Mouse (Mus musculus) thymus, adult 2 months (tissue): ENCODE results near the gene Gbp5. TPM values are rescaled to one million over a fixed set of nuclear protein-coding genes. Genes with fewer than 3 reads are reported as not detected.
A peak's percentile ranks its signal among the peaks of the same experiment; 100 is the strongest.
"Not testable (repeated sequence)": the region's sequence is repeated elsewhere in the genome, so short reads cannot be mapped to it uniquely, and the experiment has no call there.

Source experiments
- DNase-seq: peaks from one replicate; pipeline ENCODE4 v3.0.0; 2021
- H3K27ac ChIP-seq: fragments of 200-500 bp; 2 replicates; pipeline ENCODE4 v1.5.1; 2012; ENCODE audit warnings: low read length, control low read depth; ENCODE audit not compliant: control insufficient read depth, insufficient read depth
- H3K27me3 ChIP-seq: fragments of 200-500 bp; 2 replicates; pipeline ENCODE4 v1.6.1; 2012; ENCODE audit warnings: mild to moderate bottlenecking, low read length, moderate library complexity, mixed read lengths; ENCODE audit not compliant: control insufficient read depth, insufficient read depth
- H3K36me3 ChIP-seq: fragments of 200-500 bp; 2 replicates; pipeline ENCODE4 v1.6.1; 2012; ENCODE audit warnings: mild to moderate bottlenecking, low read length, moderate library complexity; ENCODE audit not compliant: control insufficient read depth, insufficient read depth
- H3K4me1 ChIP-seq: fragments of 200-500 bp; replicated peaks from 2 replicates; pipeline ENCODE4 v1.6.1; 2012; ENCODE audit warnings: low read length; ENCODE audit not compliant: control insufficient read depth, insufficient read depth
- H3K4me3 ChIP-seq: fragments of 200-500 bp; 2 replicates; pipeline ENCODE4 v1.5.1; 2012; ENCODE audit warnings: mild to moderate bottlenecking, low read length, control low read depth, moderate library complexity; ENCODE audit not compliant: control insufficient read depth, insufficient read depth
- CTCF ChIP-seq: fragments of 200-500 bp; IDR thresholded peaks from 2 replicates; pipeline ENCODE4 v1.5.1; 2012; ENCODE audit warnings: mild to moderate bottlenecking, control low read depth, low read length, moderate library complexity, borderline replicate concordance; ENCODE audit not compliant: control insufficient read depth, poor library complexity, insufficient read depth; ENCODE audit errors: extremely low read depth
- POLR2A ChIP-seq: fragments of 200-500 bp; IDR thresholded peaks from 2 replicates; pipeline ENCODE4 v1.6.1; 2012; ENCODE audit warnings: mild to moderate bottlenecking, low read length, control low read depth, moderate library complexity; ENCODE audit not compliant: control insufficient read depth, poor library complexity, insufficient read depth; ENCODE audit errors: extremely low read depth
- WGBS: fragments of 180-500 bp; shearing (Covaris S2); methylation state at CpG from one replicate; pipeline ENCODE4 v1.1.7; 2018; 5-methylcytosine and 5-hydroxymethylcytosine counted together
- polyA plus RNA-seq: library from polyadenylated mRNA; depleted of rRNA; stranded (reverse); fragments of >200 nt; gene quantifications from 2 replicates; pipeline ENCODE4 v1.2.3, GENCODE M21; 2012

The Gbp5 gene
- polyA plus RNA-seq, 1 experiment, result 4.2 TPM

- no peak for TF ChIP-seq CTCF
- TF ChIP-seq POLR2A, result no peak
- DNase-seq, result no peak
- no peak overlapping the region for H3K27ac ChIP-seq
- WGBS, result 97% methylated on average over 6 of the region's 6 CpGs
- no peaks in the 10 kb centered on the region for H3K27me3 ChIP-seq
- H3K4me3 ChIP-seq, result no peak overlapping the region
- H3K36me3 ChIP-seq, result peaks cover 28% of the 10 kb centered on the region
- H3K4me1 ChIP-seq, result no peaks in the 10 kb centered on the region
These were observed 47.6 kb downstream of the Gbp5 start for GRCm38 (mm10) chr3:142541391-142541790.

- 97% methylated on average over 12 of the region's 12 CpGs for WGBS
- H3K4me3 ChIP-seq, H3K4me1 ChIP-seq, DNase-seq, H3K27ac ChIP-seq, H3K27me3 ChIP-seq: not testable (repeated sequence)
- H3K36me3 ChIP-seq, result peaks cover 38% of the 10 kb centered on the region
These were observed 49.0 kb downstream of the Gbp5 start for GRCm38 (mm10) chr3:142542776-142543175.

DNA sequence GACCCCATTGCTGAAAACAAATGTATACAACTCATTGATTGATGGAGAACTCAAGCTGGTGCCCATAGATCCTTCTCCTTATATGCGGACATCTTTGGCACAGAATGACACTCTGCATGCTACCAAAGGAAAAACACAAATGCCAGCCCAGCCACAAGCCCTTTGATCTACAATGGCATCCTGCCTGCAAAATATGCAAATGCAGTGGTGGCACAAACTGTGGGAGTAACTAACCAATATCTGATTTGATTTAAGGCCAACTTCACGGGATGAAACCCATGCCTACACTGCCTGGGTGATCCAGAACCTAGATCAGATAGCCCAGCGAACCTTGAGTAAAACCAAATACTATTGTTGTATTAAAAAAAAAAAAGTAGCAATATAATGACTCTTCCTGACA, 52.9 kb downstream of the Gbp5 start:
- no peak overlapping the region for H3K4me3 ChIP-seq
- DNase-seq, result no peak
- H3K27me3 ChIP-seq, result no peaks in the 10 kb centered on the region
- WGBS, result 28% methylated on average over 3 of the region's 3 CpGs
- H3K4me1 ChIP-seq, result no peaks in the 10 kb centered on the region
- TF ChIP-seq POLR2A, result no peak
- no peak for TF ChIP-seq CTCF
- no peak overlapping the region for H3K27ac ChIP-seq
- H3K36me3 ChIP-seq, result peaks cover 38% of the 10 kb centered on the region

GRCm38 (mm10) chr3:142550052-142550676, 56.4 kb downstream of the Gbp5 start:
- Histone ChIP-seq H3K36me3 (peaks cover 22% of the 10 kb centered on the region), H3K4me3 (no peak overlapping the region), H3K27me3 (no peaks in the 10 kb centered on the region), H3K4me1 (0 out of 2 replicates have a peak, but pooled peaks cover 3% of the 10 kb centered on the region), H3K27ac (no peak overlapping the region)
- WGBS, result 90% methylated on average over 3 of the region's 3 CpGs
- no peak for TF ChIP-seq CTCF
- DNase-seq, result no peak

- no peak overlapping the region for H3K4me3 ChIP-seq
- no peak for TF ChIP-seq POLR2A
- TF ChIP-seq CTCF, result no peak
- H3K27me3 ChIP-seq, result no peaks in the 10 kb centered on the region
- DNase-seq, result no peak
- 0 out of 2 replicates have a peak, but pooled peaks cover 3% of the 10 kb centered on the region for H3K4me1 ChIP-seq
- no peaks in the 10 kb centered on the region for H3K36me3 ChIP-seq
- H3K27ac ChIP-seq, result no peak overlapping the region
- WGBS, result 92% methylated on average over 1 of the region's 1 CpGs
These were observed 60.8 kb downstream of the Gbp5 start for GRCm38 (mm10) chr3:142554601-142555000.

DNA sequence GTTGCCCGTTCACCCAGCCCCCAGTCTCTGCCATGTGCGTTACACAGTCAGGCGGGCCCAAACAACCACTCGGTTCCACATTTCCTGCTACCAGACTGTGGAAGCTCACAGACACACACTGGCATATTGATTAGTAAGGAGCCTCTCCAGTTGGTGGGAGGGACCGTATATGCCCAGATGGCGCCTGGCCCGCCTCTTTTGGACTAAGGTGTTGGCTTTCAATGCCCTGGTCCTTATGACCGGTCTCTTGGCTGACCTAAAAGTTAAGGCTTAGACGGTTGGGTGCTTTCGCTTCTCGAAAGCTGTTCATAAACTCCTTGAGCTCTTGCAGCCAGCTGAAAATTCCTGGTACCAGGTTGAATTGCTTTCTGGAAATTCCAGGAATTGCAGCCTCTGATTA, 61.8 kb downstream of the Gbp5 start:
- no peaks in the 10 kb centered on the region for H3K27me3 ChIP-seq
- H3K27ac ChIP-seq, result no peak overlapping the region
- DNase-seq, result no peak
- 95% methylated on average over 11 of the region's 11 CpGs for WGBS
- H3K4me3 ChIP-seq, result no peak overlapping the region
- peaks cover 6% of the 10 kb centered on the region for H3K4me1 ChIP-seq
- no peak for TF ChIP-seq POLR2A
- no peak for TF ChIP-seq CTCF
- no peaks in the 10 kb centered on the region for H3K36me3 ChIP-seq

GRCm38 (mm10) chr3:142559632-142560228, 66.0 kb downstream of the Gbp5 start, which contains the start of gene Gbp3:
Gbp3 (plus strand) TSS chr3:142560026.
- TF ChIP-seq POLR2A (no peak), CTCF (no peak)
- WGBS, result 30% methylated on average over 3 of the region's 3 CpGs
- Histone ChIP-seq H3K4me3 (peak within 1 kb of the TSS; percentile 49), H3K4me1 (peaks cover 5% of the 10 kb centered on the region), H3K27me3 (no peaks in the 10 kb centered on the region), H3K27ac (peak within 1 kb of the TSS; percentile 71), H3K36me3 (no peaks in the 10 kb centered on the region)
- DNase-seq, result peak; percentile 27
